Mouse (Mus musculus) adrenal gland, adult 18-20 months (tissue): Measurements from ENCODE around the gene Neil3. TPM values are rescaled to one million over a fixed set of nuclear protein-coding genes. Genes with fewer than 3 reads are reported as not detected.
"Not testable (repeated sequence)": the region's sequence is repeated elsewhere in the genome, so short reads cannot be mapped to it uniquely, and the experiment has no call there.

Experiments
- DNase-seq, 2 experiments: peaks; one replicate each; pipeline ENCODE4 v3.0.0; 2021 to 2022; ENCODE audit warnings: low spot score in 2 of 2
- total RNA-seq, 2 experiments: library from RNA; stranded (reverse); gene quantifications; 1 replicate in 1 of 2; 2 replicates in 1 of 2; pipeline ENCODE4 v1.2.3; 2021

Gene Neil3
- total RNA-seq, 2 experiments from 2014 or later, result 0.16 to 0.60 TPM

- DNase-seq, result no peak
These were observed 99.3 kb downstream of the Neil3 start for GRCm38 (mm10) chr8:53539585-53539984.

- not testable (repeated sequence) for DNase-seq
These were observed 100.8 kb downstream of the Neil3 start for GRCm38 (mm10) chr8:53538049-53538448.

Other genes with a start within 250 kb of the Neil3 start
- gene Aga, start 127.3 kb downstream of the Neil3 start, total RNA-seq, result 10 to 100 TPM; 27.9 to 29.6 TPM